Mouse (Mus musculus) left cerebral cortex, postnatal 36 days (tissue): ENCODE results near the gene Hist1h3e. TPM values are rescaled to one million over a fixed set of nuclear protein-coding genes. Genes with fewer than 3 reads are reported as not detected.

Experiments
- DNase-seq, 2 experiments: peaks; one replicate each; pipeline ENCODE4 v3.0.0; 2021 to 2022; ENCODE audit warnings: low spot score in 2 of 2, mixed read lengths in 1 of 2
- intact Hi-C: fragments of 180-260 bp; cut with DNase I; formaldehyde crosslinking; loops from one replicate; pipeline ENCODE4 v1.15.1; 2025
- total RNA-seq, 2 experiments: library from RNA; stranded (reverse); gene quantifications; 2 replicates each; pipeline ENCODE4 v1.2.3; 2021

Hist1h3e gene
- total RNA-seq, 2 experiments from 2014 or later = 46.6 to 51.6 TPM

DNA sequence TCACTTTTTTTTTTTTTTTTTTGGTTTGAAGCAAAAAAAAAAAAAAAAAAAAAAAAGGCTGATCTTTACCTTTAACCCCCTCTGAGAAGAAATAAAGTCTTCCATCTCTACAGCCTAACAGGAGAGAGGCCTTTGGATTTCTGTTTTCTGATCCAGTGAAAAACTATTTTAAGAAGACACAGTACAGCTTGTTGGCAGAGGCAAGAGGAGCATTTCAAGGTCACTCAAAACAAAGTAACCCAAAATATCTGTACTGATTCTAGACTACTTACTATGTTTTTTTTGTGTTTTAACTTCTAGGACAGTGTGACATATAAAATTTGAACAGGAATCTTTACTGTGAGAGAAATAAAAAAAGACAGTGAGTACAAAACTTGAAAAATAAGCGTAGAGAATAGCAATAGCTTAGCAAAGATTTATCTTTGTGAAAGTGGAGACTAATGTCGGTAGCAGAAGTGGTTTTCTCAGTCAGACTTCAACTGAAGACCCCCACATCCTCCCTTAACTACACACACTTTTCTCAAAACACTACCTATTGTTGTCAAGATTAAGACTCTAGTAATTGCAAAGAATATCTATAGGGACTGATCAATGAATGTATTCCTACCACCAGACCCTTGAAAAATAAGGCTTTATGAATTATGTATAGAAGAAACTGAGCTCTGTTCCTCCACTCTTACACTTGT, 32.5 kb downstream of the Hist1h3e start:
- intact Hi-C loops = loop anchor here (5.0 to 10.0 kb wide), 3 partner anchors 53 to 1815 kb away; partner anchors contain the start of genes Hist1h2ag, Hist1h2ai, Hist1h2bj and Hist1h2bl
- no peak for DNase-seq

DNA sequence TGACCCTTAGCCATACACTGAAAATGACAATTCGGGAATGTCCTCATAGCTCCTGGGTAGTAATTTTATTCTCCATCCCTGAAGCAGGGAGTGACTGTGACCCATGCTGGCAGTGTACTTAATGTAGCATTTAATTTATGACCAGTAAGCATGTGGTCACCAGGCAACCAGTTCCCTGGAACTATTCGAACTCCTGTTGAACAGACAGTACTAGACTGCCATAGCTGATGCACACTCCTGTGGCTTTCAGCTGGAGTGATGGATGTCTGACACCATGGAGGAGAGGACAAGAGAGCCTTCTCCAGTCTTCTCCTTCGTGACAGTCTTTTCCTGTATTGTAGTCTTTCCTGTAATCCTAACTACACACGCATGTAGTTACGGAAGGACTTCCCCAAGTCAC, 33.2 kb downstream of the Hist1h3e start:
- intact Hi-C loops = no loop called here
- no peak for DNase-seq

DNA sequence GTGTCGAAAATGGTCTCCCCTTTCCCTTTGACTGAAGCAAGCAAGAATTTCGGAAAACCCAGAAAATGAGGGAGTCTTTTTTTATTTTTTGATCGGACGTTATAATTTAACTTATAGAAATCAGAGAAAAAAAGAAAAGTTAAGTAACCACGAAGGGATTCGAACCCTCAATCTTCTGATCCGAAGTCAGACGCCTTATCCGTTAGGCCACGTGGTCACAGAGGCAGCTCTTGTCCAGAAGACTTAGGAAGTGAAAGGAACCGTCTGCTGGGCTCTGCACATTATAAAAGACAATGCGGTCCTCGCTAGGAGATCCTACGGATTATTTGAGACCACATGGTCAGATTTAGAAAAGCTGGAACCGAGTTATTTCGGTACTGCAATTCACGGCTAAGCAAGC, 35.9 kb downstream of the Hist1h3e start:
- peak; percentile 89 to 93 for DNase-seq
- intact Hi-C loops = no loop called here

DNA sequence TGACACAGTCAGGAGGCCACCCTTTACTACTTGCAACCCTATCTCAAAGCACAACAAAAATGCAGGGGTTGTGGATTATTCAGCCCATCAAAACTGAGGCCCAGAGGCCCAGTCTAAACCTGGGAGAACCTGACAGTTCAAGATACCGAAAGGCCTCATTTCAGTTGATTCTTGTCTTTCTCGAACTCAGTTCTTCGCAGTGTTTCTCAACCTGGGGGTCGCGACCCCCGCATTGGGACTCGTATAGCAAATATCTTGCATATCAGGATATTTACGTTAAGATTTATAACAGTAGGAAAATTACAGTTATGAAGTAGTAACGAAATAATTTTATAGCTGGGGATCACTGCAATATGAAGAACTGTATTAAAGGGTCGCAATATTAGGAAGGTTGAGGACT, 36.3 kb downstream of the Hist1h3e start:
- DNase-seq = no peak
- intact Hi-C loops = no loop called here

DNA sequence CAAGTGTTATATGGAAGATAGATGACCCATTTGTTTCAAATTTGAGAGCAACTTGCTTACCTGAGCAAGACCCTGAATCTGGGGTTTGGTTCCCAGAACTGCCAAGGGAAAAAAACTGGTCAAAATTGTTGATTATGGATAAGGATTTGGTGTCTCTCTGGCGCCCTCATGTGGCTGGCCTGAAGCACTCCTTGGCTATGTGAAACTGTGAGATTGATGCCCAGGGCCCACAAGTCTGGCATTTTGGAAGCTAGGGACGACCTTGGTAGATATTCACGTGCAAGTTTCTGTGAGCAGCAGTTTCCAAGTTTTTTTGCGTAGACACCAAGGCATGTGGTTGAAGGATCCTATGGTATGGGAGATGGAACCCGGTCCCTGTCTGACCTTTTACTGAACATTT, 37.5 kb downstream of the Hist1h3e start:
- intact Hi-C loops = no loop called here
- DNase-seq = peak; percentile 58 to 64

DNA sequence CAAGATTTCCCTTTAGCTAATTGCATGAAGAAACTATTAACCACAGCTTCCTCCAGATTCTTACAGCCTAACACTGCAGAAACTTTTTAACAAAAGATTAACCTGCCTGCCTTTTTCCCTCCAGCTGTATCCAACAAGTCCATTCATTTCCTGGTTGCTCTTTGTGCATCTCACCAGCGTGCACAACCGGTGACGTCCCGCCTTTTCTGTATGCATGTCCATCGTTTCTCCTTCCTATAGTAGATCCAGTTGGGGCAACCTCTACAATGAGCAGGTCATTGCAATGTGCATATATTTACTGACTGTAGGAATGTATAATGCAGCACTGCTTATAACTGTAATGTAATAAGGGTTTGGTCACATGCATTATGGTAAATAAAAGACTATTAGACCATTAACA, 38.2 kb downstream of the Hist1h3e start:
- intact Hi-C loops = no loop called here

DNA sequence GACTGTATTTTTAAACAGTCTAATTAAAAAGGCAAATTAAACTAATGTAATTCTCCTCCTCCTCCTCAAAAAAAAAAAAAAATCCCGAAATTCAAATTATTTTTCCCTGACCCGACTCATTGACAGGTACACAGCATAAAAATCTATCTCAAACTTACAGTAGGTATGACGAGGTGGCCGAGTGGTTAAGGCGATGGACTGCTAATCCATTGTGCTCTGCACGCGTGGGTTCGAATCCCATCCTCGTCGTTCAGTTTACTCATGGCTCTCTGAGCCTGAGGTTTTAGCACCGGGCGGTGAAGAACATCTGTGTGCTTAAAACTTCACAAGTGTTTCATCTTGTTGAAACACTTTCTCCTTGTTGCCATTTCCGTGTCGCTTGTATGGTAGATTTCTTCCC, 40.5 kb downstream of the Hist1h3e start:
- DNase-seq = peak; percentile 72 to 79
- intact Hi-C loops = no loop called here

More for the DNA sequence above, 38.2 kb downstream of the Hist1h3e start:
- no peak for DNase-seq

DNA sequence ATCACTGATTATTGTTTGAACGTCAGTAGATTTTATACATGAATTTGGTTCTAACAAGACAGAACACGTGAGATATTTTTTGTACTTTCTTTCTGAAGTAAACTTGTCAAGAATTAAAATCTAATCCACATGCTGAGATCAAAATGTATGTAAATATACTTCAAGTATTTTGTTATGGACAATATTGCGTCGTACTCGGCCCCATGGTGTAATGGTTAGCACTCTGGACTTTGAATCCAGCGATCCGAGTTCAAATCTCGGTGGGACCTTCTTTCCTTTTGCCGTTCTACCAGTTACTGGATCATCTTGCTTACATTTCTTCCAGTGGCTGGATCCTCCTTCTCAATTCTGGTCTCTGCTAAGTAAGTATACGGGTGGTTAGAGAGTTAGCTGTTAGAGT, 42.8 kb downstream of the Hist1h3e start:
- intact Hi-C loops = loop anchor here (2.0 to 5.0 kb wide), 2 partner anchors 83 to 1497 kb away; no protein-coding TSS in a partner anchor
- peak; percentile 72 to 85 for DNase-seq

DNA sequence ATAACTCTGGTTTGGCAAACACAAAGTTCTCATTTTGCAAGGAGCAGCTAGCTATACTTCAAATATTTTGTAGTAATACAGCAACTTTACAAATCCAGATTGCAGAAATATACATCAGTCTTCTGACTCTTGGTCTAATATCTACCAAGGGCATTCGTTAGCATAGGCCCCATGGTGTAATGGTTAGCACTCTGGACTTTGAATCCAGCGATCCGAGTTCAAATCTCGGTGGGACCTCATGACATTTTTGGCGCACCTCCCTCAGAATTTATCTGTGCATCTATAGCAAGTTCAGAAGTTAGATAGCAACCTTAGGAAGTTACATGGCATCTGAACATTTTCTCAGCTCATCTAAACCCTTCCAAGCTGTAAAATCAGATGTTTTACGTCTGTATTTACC, 43.3 kb downstream of the Hist1h3e start:
- peak; percentile 72 to 78 for DNase-seq
- intact Hi-C loops = loop anchor here (2.0 to 5.0 kb wide), 2 partner anchors 82 to 1497 kb away; no protein-coding TSS in a partner anchor

DNA sequence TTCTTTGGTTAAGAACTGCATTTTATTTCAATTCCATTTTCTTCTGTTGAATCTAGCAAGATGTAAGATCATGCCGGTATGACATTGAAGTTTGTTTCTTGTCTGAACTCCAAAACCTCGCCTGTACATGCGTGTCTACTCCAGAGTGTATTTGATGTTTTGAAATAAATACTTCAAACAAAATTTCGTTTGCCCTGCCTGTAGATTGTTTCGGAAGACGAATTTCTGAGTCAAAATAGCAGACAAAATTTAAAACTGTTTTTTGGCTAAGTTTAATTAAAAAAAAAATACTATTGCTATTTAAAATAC, 43.9 kb downstream of the Hist1h3e start:
- intact Hi-C loops = loop anchor here (2.0 to 5.0 kb wide), 2 partner anchors 81 to 1496 kb away; no protein-coding TSS in a partner anchor
- no peak for DNase-seq

DNA sequence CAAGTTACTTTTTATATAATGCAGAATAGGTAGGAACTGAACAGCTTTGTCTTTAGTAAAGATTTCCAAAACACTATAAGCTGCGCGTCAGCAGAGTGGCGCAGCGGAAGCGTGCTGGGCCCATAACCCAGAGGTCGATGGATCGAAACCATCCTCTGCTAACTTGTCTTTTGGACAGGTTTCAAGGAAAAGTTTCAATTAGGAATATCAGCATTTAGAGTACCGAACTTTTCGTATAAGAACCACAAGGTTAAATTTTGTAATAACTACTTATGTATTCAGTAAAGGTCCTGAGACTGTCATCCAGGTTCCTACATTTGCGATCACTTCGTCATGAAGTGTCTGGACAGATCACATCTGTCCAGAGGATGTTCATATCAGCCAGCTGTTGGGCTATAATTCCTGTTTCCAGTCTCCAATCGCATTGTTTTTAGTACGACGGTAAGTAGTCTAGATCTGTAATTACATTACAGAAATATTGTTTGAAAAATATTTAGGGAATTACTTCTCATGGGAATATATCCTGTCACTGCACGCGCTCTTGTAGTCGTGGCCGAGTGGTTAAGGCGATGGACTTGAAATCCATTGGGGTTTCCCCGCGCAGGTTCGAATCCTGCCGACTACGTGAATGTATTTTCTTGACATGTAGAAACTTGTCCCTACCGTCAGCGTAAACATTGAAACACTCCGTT, 44.4 kb downstream of the Hist1h3e start:
- intact Hi-C loops = loop anchor here (2.0 to 5.0 kb wide), 2 partner anchors 81 to 1495 kb away; no protein-coding TSS in a partner anchor
- DNase-seq = peak; percentile 89 to 90

DNA sequence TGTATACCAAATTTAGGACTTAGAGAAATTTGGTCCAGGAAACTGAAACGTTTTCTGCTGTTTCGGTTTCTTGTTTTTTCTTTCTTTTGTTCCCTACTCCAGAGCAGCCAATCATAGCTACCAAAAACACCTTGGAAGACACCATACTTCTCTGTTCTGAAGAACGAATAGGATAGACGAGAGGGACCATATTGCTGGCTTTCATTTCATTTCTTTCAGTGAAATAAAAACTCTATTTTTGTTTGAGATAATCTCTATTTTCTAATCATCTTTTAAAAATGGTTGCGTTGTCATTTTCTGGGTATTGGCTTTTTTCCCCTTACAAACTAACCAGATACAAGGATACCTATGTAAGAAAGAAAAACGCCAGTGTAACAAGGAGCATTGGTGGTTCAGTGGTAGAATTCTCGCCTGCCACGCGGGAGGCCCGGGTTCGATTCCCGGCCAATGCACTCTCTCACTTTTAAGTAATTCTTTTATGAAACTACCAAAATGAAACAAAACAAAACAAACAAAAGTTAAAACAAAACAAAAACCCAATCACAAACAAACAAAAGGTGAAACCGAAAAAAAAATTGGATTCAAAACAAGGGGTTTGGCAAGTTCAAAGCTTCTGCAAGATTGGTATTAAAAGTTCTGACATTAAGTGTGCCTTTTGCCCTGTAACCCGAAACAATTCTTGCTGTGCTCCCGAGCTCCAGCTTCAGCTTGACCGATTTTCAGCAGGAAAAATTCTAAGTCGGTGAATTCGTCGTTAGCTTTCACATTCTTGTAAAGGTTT, 45.2 kb downstream of the Hist1h3e start:
- DNase-seq = peak; percentile 70 to 76
- intact Hi-C loops = loop anchor here (5.0 kb wide), 1 partner anchor 1495 kb away; no protein-coding TSS in a partner anchor

DNA sequence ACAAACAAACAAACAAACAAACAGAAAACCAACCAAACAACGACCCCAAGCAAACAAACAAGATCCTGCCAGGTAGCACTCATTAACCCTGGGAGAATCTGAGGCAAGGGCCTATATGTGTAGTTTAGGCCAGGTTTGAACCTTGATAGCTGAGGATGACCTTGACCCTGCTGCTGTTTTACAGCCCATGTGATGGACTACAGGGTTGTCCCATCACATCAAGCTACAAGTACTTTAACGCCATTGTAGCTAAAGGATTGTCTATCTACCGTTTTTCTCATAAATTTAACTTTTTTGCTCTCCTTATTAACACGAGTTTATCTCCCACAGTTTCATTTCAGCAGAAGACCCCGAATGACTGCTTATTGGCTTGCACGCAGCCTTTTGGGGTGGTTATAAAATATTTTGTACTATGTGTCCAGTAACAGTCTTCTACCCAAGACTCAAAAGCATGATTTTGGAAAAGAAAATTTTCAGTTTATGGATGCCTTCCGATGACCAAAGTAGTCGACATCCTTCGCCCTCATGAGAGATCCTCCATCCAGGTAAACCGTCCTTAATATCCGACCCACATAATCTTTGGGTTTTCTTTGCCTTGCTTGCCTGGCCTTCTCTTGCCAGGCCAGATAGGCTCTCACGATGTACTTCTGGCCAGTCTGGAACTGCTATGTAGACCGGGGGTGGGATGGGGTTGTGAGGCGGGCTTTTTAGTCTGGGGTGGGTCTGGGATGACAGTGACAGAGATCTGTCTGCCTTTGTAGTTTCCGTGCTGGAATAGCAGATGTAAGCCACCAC, 46.1 kb downstream of the Hist1h3e start:
- DNase-seq = no peak
- intact Hi-C loops = loop anchor here (5.0 kb wide), 1 partner anchor 1494 kb away; no protein-coding TSS in a partner anchor

DNA sequence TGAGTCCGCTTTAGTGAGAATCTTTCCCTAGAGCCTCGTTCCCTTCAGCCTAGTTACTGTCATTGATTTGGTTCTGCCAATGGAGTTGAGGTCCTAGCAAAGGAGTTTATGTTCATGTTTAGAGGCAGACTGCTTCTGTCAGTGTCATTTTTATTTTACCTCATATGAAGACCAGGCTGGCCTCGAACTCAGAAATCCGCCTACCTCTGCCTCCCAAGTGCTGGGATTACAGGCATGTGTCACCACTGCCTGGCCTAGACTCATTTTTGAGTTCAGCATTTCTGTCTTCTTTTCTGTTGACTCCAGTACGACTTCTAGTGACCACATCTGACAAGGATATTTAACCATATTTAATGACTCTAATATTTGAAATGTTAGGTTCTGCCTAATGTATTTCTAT, 46.9 kb downstream of the Hist1h3e start:
- intact Hi-C loops = loop anchor here (5.0 kb wide), 1 partner anchor 1493 kb away; no protein-coding TSS in a partner anchor
- DNase-seq = no peak

DNA sequence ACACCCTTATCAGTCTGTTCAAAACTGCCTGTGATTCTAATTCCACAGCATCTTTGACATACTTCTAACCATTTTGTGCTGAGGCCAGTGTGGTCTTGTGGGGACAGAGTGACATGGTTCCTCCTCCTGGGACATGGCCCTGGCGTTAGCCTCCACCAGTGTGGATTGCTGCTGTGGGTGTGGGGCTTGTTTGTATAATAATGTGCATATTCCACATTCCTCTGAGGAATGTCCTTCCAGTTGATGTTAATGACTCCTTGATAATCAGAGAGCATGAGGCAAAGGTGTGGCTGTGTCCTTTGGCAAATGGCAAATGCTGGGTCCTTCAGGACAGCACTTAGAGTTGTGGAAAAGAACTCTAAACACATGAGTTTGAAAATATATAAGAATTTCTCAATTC, 48.7 kb downstream of the Hist1h3e start:
- intact Hi-C loops = no loop called here
- no peak for DNase-seq
